Mouse (Mus musculus) embryonic fibroblast, embryonic 13.5 days (primary cell): Measurements from ENCODE around the gene Atp11a.

Experiments used
- CTCF ChIP-seq: IDR thresholded peaks from 2 replicates; pipeline ENCODE4 v1.5.1; 2011; ENCODE audit warnings: mild to moderate bottlenecking, control low read depth, low read length, moderate library complexity, borderline replicate concordance; ENCODE audit not compliant: insufficient read depth
- POLR2A ChIP-seq: IDR thresholded peaks from 2 replicates; pipeline ENCODE4 v1.6.1; 2011; ENCODE audit warnings: low read depth, mild to moderate bottlenecking, control low read depth, low read length, moderate library complexity

DNA sequence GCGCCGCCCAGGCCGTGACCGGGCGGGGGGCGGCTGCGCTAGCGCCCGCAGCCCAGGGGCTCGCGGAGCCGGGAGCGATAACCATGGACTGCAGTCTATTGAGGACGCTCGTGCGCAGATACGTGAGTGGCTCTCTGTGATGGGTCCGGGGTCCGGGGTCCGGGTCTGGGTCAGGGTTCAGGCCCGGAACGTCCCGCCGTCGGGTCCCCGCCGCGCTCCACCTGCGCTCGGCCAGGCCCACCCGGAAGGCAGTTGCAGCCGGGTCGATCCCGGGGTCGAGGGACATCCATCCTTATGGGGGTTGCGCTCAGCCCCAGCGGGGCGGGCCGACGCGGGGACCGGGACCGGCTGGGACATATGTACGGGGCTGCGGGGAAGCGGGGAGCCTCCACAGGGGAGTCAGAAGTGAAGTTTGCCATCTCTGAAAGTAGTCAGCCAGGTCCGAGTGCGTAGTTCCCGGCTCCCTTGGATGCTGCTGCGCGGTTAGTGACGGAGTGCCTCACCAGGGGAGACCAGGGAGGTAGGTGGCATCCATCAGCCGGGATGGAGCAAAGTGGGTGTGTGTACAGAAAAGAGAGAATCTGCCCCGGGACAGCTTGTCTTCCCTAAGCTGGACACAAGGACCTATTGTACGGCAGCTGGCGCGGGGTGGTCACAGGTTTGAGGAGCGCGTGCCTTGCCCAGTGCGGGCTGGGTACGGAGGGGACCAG is 572 bp downstream of the Atp11a start:
- no peak for TF ChIP-seq CTCF
- TF ChIP-seq POLR2A, result no peak
